Mouse (Mus musculus) right cerebral cortex, postnatal 4 days (tissue): ENCODE measurements around the gene Fermt3.
A peak's percentile ranks its signal among the peaks of the same experiment; 100 is the strongest.

Experiments
- DNase-seq: peaks from one replicate; pipeline ENCODE4 v3.0.0-alpha.2; 2022

Gene Fermt3

GRCm38 (mm10) chr19:6969665-6970381, 49.4 kb downstream of the Fermt3 start:
- DNase-seq: peak; percentile 59

DNA sequence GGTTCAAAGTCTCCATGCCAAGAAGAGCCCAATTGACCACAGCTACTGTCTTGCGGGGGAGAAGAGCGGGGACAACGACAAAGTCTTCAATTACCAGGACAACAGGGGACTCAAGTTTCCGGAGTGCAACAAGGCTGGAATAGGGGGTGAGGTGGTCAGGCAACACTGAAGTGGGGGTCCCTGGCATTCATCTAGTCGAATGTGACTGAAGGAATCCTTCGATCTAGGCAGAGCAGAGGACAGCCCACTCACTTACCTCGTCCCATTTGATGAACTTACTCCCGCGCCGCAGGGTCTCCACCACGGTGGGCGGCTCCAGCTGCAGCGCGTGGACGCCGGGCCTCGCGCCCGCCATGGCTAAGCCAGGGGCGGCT, 50.0 kb downstream of the Fermt3 start:
- DNase-seq: no peak

DNA sequence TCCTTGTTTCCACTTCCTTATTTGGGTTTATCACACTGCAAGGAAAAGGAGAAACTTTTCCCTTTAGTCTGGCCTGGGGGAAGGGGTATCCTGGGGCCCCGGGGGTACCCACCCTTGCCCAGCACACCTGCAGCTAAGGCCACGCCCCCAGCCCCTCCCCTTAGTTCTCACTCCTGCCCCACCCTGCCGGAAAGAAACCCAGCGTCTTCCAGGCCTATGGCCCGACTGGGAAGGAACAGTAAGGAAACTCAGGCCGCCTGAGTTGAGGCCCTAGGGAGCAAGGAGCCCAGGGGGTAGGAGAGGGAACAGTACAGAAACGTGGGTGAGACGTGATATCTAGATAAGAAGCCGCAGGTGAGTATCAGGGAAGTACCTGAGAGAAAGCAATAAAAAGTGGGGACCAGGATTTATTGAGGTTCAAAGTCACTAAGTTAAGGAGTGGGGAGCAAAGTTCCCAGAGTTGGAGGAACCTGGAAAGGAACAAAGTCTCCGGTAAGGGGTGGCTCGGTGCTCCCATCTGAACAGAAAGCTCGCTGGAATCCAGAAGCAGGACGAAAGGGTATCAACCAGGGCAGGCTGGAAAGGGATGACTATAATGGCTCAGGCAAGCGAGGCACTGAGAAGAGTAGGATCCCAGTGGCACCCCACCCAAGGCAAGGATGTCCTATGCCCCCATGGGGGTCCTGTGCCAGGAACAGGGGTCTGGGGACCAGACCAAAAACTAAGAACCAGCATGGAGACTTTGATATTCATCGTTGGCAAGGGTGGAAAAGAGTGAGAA, 50.6 kb downstream of the Fermt3 start:
- DNase-seq: no peak

DNA sequence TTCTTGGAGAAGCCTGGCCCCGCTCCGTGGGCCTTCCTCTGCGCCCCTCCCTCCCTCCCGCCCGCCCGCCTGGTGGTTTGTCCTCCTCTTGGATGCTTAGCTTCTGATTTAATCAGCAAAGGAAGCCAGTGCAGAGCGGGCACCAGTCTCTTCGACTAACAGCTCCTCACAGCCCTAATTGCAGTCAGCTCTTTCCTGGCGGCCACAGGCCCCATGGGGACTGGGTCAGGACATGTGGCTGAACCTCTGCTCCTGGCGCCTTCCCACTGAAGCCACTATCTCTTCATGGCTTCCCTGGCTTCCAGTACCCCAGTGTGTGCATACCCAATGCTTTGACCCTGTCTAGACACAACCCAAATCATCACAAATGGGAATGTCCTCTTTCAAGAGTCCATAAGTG, 62.8 kb downstream of the Fermt3 start:
- no peak for DNase-seq

DNA sequence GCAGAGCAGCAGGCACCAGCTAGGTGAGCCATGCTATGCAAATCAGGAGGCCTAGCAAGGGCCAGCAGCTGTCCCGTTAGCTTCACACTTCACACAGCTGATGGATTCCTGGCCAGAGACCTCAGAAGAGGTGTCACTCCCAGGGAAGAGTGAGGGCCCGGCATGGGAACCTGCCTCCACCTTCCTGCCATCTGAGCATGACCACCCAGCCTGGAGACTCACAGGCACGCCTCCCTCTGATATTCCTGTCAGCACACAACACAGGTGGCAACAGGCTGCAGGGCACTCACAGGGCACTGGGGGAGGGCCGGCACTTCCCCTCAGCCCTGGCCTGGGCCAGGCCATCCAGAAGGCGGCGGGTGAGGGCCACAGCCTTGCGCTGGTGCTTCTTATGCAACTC, 63.8 kb downstream of the Fermt3 start:
- DNase-seq: no peak

- no peak for DNase-seq
These were observed 65.2 kb downstream of the Fermt3 start for GRCm38 (mm10) chr19:6954046-6954445.

DNA sequence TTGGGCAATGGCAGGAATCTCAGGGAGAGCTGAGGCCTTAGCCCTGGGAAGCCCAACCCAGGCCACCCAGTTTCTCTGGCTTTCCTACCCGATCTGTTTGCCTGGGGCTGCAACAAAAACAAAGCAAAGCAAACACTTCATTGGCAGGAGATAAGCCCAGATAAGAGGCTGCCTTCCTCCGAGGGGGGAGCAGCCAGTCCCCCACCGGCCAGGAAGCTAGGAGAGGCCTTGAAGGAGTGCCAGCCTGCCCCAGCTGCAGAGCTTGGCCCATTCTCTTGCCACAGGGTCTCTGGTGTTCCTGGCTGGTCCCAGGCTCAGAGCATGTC, 66.6 kb downstream of the Fermt3 start:
- DNase-seq: no peak

DNA sequence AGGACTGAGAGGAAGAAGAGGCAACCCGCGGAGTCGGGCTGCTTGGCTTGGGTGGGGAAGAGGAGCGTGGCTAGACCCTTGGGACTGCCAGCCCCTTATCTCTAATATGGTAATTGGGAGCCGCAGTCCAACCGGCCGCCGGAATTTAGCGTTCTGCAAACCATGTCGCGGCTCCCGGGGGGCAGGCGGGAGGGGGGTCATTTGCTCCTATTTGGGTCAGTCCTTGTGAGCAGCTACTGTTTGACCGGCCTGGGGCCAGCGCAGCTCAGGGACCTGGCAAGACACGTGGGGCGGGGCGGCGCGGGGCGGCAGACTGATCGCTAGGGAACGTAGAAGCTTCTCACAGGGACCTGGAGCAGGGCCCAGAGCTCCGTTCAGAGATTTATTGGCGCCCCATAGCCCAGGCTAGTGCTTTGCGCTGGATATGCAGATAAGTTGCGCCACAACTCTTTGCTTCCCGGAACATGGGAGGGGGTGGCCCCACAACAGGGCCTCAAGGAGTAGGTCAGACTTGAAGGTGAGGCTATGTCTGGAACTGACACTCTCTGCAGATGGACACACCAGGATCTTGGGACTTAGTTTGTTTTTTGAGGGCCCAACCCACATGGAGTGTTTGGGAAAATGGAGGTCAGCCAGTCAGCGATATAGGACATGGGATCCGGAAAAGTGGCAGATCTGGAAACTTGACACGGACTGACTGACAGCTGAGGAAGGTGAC, 67.1 kb downstream of the Fermt3 start:
- DNase-seq: peak; percentile 67

GRCm38 (mm10) chr19:6951381-6951968, 67.8 kb downstream of the Fermt3 start:
- peak; percentile 82 for DNase-seq

- DNase-seq: peak; percentile 52
These were observed 68.6 kb downstream of the Fermt3 start for GRCm38 (mm10) chr19:6950613-6951153.

- no peak for DNase-seq
These were observed 69.3 kb downstream of the Fermt3 start for GRCm38 (mm10) chr19:6949951-6950350.

DNA sequence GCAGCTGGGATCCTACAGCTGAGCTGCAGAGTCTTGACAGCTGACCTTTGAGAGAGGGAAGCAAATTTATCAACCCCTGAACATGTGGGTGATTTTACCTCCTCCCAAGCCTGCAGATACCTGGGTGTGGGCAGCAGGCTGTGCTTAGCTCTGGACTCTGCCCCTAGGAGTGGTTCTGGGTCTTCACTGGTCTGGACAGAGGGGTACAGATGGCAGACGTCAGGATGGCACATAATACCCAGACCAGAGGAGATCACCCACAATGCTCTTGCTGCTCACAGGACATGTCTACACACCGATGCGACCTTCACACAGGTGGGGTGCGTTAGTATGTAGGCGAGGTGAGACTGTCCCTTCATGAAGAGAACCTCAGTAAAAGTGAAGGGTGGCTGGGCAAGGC, 69.7 kb downstream of the Fermt3 start:
- no peak for DNase-seq
